ENCODE assay signal across 8 mouse cellular contexts in genomic region chr5:27737168-27737567, GRCm38 (mm10). TPM values are rescaled to one million over a fixed set of nuclear protein-coding genes. Genes with fewer than 3 reads are reported as not detected.
A peak's percentile ranks its signal among the peaks of the same experiment; 100 is the strongest.
DNase-seq lines count a peak whose midpoint lies in the region; ATAC-seq and TF ChIP-seq lines count a peak whose summit lies in the region.

No protein-coding gene starts in this region.

- peak; percentile 67 for TF ChIP-seq CTCF in layer of hippocampus, adult 2 months (conservative IDR thresholded peaks at IDR 0.05)
- peak; percentile 77 for TF ChIP-seq CTCF in Patski (IDR thresholded peaks at IDR 0.05)
- peak; percentile 54 for TF ChIP-seq CTCF in lung, adult 2 months (IDR thresholded peaks at IDR 0.05; ENCODE audit: insufficient read depth, low read length)

- POLR2A ChIA-PET in Patski (lab: Charles Lee): no interaction called here

- no peak for DNase-seq in layer of hippocampus, adult 2 months (ENCODE audit: low spot score in 2 of 2)
- no peak for DNase-seq in layer of hippocampus, postnatal 25 days (ENCODE audit: extremely low spot score in 1 of 2, low spot score in 1 of 2)
- peak; percentile 38 for DNase-seq in Patski (ENCODE audit: low read depth, low spot score)
- peak; percentile 92 for DNase-seq in embryonic facial prominence, embryonic 14.5 days (ENCODE audit: low spot score)
- DNase-seq in lung, adult 2 months: peak; percentile 9
- DNase-seq in ovary, postnatal 10 days (ENCODE audit: low spot score): peak; percentile 7
- DNase-seq in layer of hippocampus, postnatal 36 days: no peak

- CTCF ChIA-PET in Patski (lab: Charles Lee): interaction anchor here (1.1 to 1.2 kb wide), 2 partner anchors 9 to 10 kb away, joined by 5 read pairs; no protein-coding TSS in a partner anchor

- ATAC-seq in Patski: peak; percentile 88
- ATAC-seq in embryonic facial prominence, embryonic 14.5 days (ENCODE audit: low read depth): peak; percentile 82
- peak; percentile 75 for ATAC-seq in intestine, embryonic 15.5 days

- no peaks in the 10 kb centered on the region for H3K27me3 ChIP-seq in Patski
- no peaks in the 10 kb centered on the region for H3K27me3 ChIP-seq in embryonic facial prominence, embryonic 14.5 days (replicated peaks; ENCODE audit: control insufficient read depth, insufficient read depth, low read length)
- no peaks in the 10 kb centered on the region for H3K27me3 ChIP-seq in intestine, embryonic 15.5 days (replicated peaks)

- in situ Hi-C loops in Patski (cut with MboI; ENCODE audit: low pct_unique_long_range_greater_than_20kb): no loop called here

- TF ChIP-seq POLR2A in lung, adult 2 months (IDR thresholded peaks at IDR 0.05; ENCODE audit: borderline replicate concordance, extremely low read depth, low read depth, low read length): no peak

- H3K9me3 ChIP-seq in embryonic facial prominence, embryonic 14.5 days (ENCODE audit: control insufficient read depth, low read length): 0 out of 2 replicates have a peak, but pooled peaks cover 3% of the 10 kb centered on the region
- no peaks in the 10 kb centered on the region for H3K9me3 ChIP-seq in intestine, embryonic 15.5 days

- no peak overlapping the region for H3K27ac ChIP-seq in layer of hippocampus, adult 2 months
- H3K27ac ChIP-seq in embryonic facial prominence, embryonic 14.5 days (replicated peaks; ENCODE audit: low read depth, low read length): no peak overlapping the region
- no peak overlapping the region for H3K27ac ChIP-seq in intestine, embryonic 15.5 days

- 3% methylated on average over 3 of the region's 3 CpGs for WGBS in embryonic facial prominence, embryonic 14.5 days
- whole genome bisulfite sequencing in intestine, embryonic 15.5 days: 13% methylated on average over 3 of the region's 3 CpGs
- 4% methylated on average over 3 of the region's 3 CpGs for WGBS in lung, adult 2 months

- H3K4me3 ChIP-seq in layer of hippocampus, adult 2 months: no peak overlapping the region
- H3K4me3 ChIP-seq in embryonic facial prominence, embryonic 14.5 days (ENCODE audit: low read depth, low read length): no peak overlapping the region
- no peak overlapping the region for H3K4me3 ChIP-seq in intestine, embryonic 15.5 days (replicated peaks)
- no peak overlapping the region for H3K4me3 ChIP-seq in lung, adult 2 months (replicated peaks; ENCODE audit: extremely low read depth, low read depth, low read length)

- H3K9ac ChIP-seq in embryonic facial prominence, embryonic 14.5 days (ENCODE audit: low read depth, low read length): no peak overlapping the region
- no peak overlapping the region for H3K9ac ChIP-seq in intestine, embryonic 15.5 days

- no peak overlapping the region for H3K4me2 ChIP-seq in embryonic facial prominence, embryonic 14.5 days (ENCODE audit: low read depth, low read length)
- no peak overlapping the region for H3K4me2 ChIP-seq in intestine, embryonic 15.5 days (replicated peaks)

- H3K4me1 ChIP-seq in embryonic facial prominence, embryonic 14.5 days (ENCODE audit: control insufficient read depth, insufficient read depth, low read length): no peaks in the 10 kb centered on the region
- H3K4me1 ChIP-seq in intestine, embryonic 15.5 days (replicated peaks): no peaks in the 10 kb centered on the region
- no peaks in the 10 kb centered on the region for H3K4me1 ChIP-seq in lung, adult 2 months (ENCODE audit: control insufficient read depth, insufficient read depth, low read length)

- peaks cover 7% of the 10 kb centered on the region; the same call in 1 of the 2 replicates for H3K36me3 ChIP-seq in embryonic facial prominence, embryonic 14.5 days (ENCODE audit: control insufficient read depth, insufficient read depth, low read length)
- peaks cover under 1% of the 10 kb centered on the region; the same call in 1 of the 2 replicates for H3K36me3 ChIP-seq in intestine, embryonic 15.5 days

RNA-seq across cellular contexts. Expression of gene Paxip1, which starts 54.3 kb away (rescaled TPM):
- 10 to 100 TPM; 50.9 to 57.3 TPM for total RNA-seq in layer of hippocampus, adult 2 months (2021)
- total RNA-seq in layer of hippocampus, postnatal 25 days (2021): 10 to 100 TPM; 52.7 to 53.2 TPM
- 31.9 TPM for polyA plus RNA-seq in Patski (2021)
- 32.6 and 35.6 TPM in 2 replicates for polyA plus RNA-seq in embryonic facial prominence, embryonic 14.5 days (2014; fragmentation: Nextera tagmentation; extraction: Ambion mirVana)
- polyA plus RNA-seq in intestine, embryonic 15.5 days (2015; fragmentation: Nextera tagmentation; extraction: Ambion mirVana): 26.7 and 29.6 TPM in 2 replicates
- polyA plus RNA-seq in lung, adult 2 months (2012; rRNA removed): 18.5 and 21.9 TPM in 2 replicates
- total RNA-seq in layer of hippocampus, postnatal 36 days (2021): 10 to 100 TPM; 54.2 to 55.1 TPM

Comparison
In these comparisons a context has a peak if more than half of its experiments do, and no peak if none do; other contexts are left out.
1. DNase-seq: peak in Patski (single experiment), embryonic facial prominence, embryonic 14.5 days (single experiment), lung, adult 2 months (single experiment) and ovary, postnatal 10 days (single experiment); none in layer of hippocampus, adult 2 months (0 of 2), layer of hippocampus, postnatal 25 days (0 of 2) and layer of hippocampus, postnatal 36 days (0 of 2).
2. Peak in every context shown above with its lines, with median percentiles within 50 percentile points of each other: CTCF ChIP-seq and ATAC-seq.